8 mouse cellular contexts compared by ENCODE assay signal in genomic region chr2:34249141-34249960, GRCm38 (mm10).
DNase-seq lines count a peak whose midpoint lies in the region; ATAC-seq and TF ChIP-seq lines count a peak whose summit lies in the region.

No protein-coding gene starts in this region.

- H3K27ac ChIP-seq in hindbrain, embryonic 16.5 days (ENCODE audit: low read depth, low read length) = peak overlapping the region; percentile 87
- peak overlapping the region; percentile 58; the same call in 1 of the 2 replicates for H3K27ac ChIP-seq in left cerebral cortex, adult 2 months

- peak; percentile 88 for ATAC-seq in hindbrain, embryonic 16.5 days
- no peak for ATAC-seq in activated CD4-positive, CD25-positive, alpha-beta regulatory T cell, adult 4 months

- H3K9ac ChIP-seq in hindbrain, embryonic 16.5 days (ENCODE audit: low read depth, low read length) = peak overlapping the region; percentile 73

- peaks cover 14% of the 10 kb centered on the region for H3K4me1 ChIP-seq in hindbrain, embryonic 16.5 days (ENCODE audit: control insufficient read depth, insufficient read depth, low read depth, low read length)

- peak overlapping the region; percentile 41 for H3K4me3 ChIP-seq in hindbrain, embryonic 16.5 days (ENCODE audit: low read length)
- H3K4me3 ChIP-seq in left cerebral cortex, adult 2 months = peak overlapping the region; percentile 55

- WGBS in hindbrain, embryonic 16.5 days = under 1% methylated on average over 15 of the region's 15 CpGs

- intact Hi-C loops in left cerebral cortex, adult 2 months (cut with DNase I) = loop anchor here (5.0 to 10.0 kb wide), 2 partner anchors 123 to 385 kb away; partner anchors contain the start of gene Pbx3

- H3K36me3 ChIP-seq in hindbrain, embryonic 16.5 days (ENCODE audit: control insufficient read depth, insufficient read depth, low read length) = no peaks in the 10 kb centered on the region

- peak; percentile 30 to 48 for DNase-seq in adrenal gland, adult 18-20 months (ENCODE audit: low spot score in 2 of 2)
- DNase-seq in cerebellum, postnatal 25 days = peak; percentile 69 to 73
- DNase-seq in frontal cortex, postnatal 36 days (ENCODE audit: low spot score in 2 of 2) = peak; percentile 63 to 65
- peak; percentile 49 to 52 for DNase-seq in left cerebral cortex, adult 2 months (ENCODE audit: extremely low spot score in 1 of 2, low spot score in 2 of 2)
- peak; percentile 68 for DNase-seq in lung, postnatal 36 days
- peak; percentile 62 to 66 for DNase-seq in right cerebral cortex, adult 2 months (ENCODE audit: low spot score in 2 of 2)

- peak overlapping the region; percentile 59 for H3K4me2 ChIP-seq in hindbrain, embryonic 16.5 days (ENCODE audit: low read length)

- no peaks in the 10 kb centered on the region for H3K9me3 ChIP-seq in hindbrain, embryonic 16.5 days (ENCODE audit: control insufficient read depth, low read length)

- peak; percentile 51 for TF ChIP-seq CTCF in left cerebral cortex, adult 2 months (IDR thresholded peaks at IDR 0.05)

- H3K27me3 ChIP-seq in hindbrain, embryonic 16.5 days (replicated peaks; ENCODE audit: control insufficient read depth, insufficient read depth, low read length) = no peaks in the 10 kb centered on the region
